Mouse (Mus musculus): ENCODE results near the gene Ppp1r16b. TPM values are rescaled to one million over a fixed set of nuclear protein-coding genes. Genes with fewer than 3 reads are reported as not detected.

Ppp1r16b gene
- polyA plus RNA-seq, 1 experiment, result 0.04 TPM

DNA sequence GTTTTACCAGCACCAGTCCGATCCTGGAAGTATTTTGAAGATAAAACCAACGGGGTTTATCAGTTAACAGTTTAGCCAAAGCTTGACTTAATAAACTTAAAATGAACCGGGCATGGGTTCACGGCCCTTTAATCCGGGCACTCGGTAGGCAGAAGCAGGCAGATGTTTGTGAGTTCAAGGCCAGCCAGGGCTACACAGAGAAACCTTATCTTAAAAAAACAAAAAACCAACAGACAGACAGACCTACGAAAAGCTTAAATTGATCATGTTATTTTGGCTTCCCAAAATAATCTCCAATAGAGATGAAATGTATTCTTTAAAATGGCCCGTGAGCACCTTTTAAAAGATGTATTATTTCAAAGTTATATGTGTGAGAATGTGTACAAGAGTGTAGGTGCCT, 39.5 kb upstream of the Ppp1r16b start:
- peak overlapping the region; percentile 71 for H3K4me3 ChIP-seq (ENCODE audit: insufficient read depth, poor library complexity, severe bottlenecking)
- peaks cover 18% of the 10 kb centered on the region for H3K79me2 ChIP-seq (ENCODE audit: control insufficient read depth, insufficient read depth)
- H3K36me3 ChIP-seq (ENCODE audit: control insufficient read depth, insufficient read depth), result peaks cover 38% of the 10 kb centered on the region
- H3K27me3 ChIP-seq (ENCODE audit: control insufficient read depth, insufficient read depth, insufficient read length), result peaks cover 13% of the 10 kb centered on the region
- TF ChIP-seq MAX (IDR thresholded peaks at IDR 0.05) (no peak), MYOD1 (IDR thresholded peaks at IDR 0.05; ENCODE audit: control insufficient read depth, insufficient read length, low read depth) (no peak), MYOG (IDR thresholded peaks at IDR 0.05; ENCODE audit: control insufficient read depth, extremely low read depth, insufficient read length) (no peak), FOSL1 (IDR thresholded peaks at IDR 0.05; ENCODE audit: insufficient read depth, low read length, poor library complexity, severe bottlenecking) (no peak), CEBPB (IDR thresholded peaks at IDR 0.05; ENCODE audit: low read depth) (no peak), CTCF (IDR thresholded peaks at IDR 0.05; ENCODE audit: control insufficient read depth, insufficient read depth, insufficient read length) (no peak)
- peak overlapping the region; percentile 13 for H3ac ChIP-seq (ENCODE audit: control insufficient read depth, insufficient read length, low read depth)
- H3K79me3 ChIP-seq (ENCODE audit: low read depth), result peaks cover 10% of the 10 kb centered on the region

DNA sequence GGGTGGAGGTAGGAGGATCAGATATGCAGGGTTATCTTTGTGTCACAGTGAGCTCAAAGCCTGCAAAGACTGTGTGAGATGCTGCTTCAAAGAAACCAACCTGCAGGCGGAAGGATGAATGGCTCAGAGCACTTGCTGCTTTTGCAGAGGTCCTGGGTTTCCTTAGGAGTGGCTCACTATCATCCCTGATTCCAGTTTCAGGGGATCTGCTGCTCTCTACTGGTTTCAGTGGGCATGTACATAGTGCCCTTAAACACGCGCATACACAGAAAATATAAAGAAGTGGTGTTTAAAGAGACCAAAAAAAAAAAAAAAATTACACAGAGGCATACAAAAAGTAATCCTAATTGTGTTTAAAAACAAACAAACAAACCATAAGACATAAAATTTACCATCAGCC, 36.3 kb upstream of the Ppp1r16b start:
- Histone ChIP-seq H3K79me3 (ENCODE audit: low read depth) (peaks cover 10% of the 10 kb centered on the region), H3K79me2 (ENCODE audit: control insufficient read depth, insufficient read depth) (peaks cover 18% of the 10 kb centered on the region), H3K27me3 (ENCODE audit: control insufficient read depth, insufficient read depth, insufficient read length) (no peaks in the 10 kb centered on the region), H3K36me3 (ENCODE audit: control insufficient read depth, insufficient read depth) (peaks cover 70% of the 10 kb centered on the region), H3K4me3 (ENCODE audit: insufficient read depth, poor library complexity, severe bottlenecking) (no peak overlapping the region), H3ac (ENCODE audit: control insufficient read depth, insufficient read length, low read depth) (no peak overlapping the region)
- TF ChIP-seq FOSL1 (IDR thresholded peaks at IDR 0.05; ENCODE audit: insufficient read depth, low read length, poor library complexity, severe bottlenecking) (no peak), MYOD1 (IDR thresholded peaks at IDR 0.05; ENCODE audit: control insufficient read depth, insufficient read length, low read depth) (no peak), MAX (IDR thresholded peaks at IDR 0.05) (no peak), CEBPB (IDR thresholded peaks at IDR 0.05; ENCODE audit: low read depth) (no peak), CTCF (IDR thresholded peaks at IDR 0.05; ENCODE audit: control insufficient read depth, insufficient read depth, insufficient read length) (no peak)

DNA sequence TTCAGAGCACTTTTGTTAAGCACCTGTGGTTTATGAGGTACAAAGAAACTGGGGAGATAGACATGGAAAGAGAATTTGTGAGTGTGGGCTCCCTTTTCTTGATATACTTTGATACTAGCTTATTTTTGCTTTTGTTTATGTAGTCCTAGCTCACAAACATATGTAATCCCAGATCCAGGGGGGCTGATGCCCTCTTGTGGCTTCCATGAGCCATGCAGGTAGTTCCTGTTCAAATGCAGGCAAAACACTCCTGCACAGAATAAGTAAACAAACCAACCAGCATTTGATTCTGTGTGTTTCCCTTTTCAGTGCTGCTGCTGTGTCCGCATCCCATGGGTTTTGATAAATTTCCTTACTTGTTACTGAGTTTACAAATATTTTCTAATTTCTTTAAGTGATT, 35.8 kb upstream of the Ppp1r16b start:
- H3K36me3 ChIP-seq (ENCODE audit: control insufficient read depth, insufficient read depth), result peaks cover 70% of the 10 kb centered on the region
- peaks cover 18% of the 10 kb centered on the region for H3K79me2 ChIP-seq (ENCODE audit: control insufficient read depth, insufficient read depth)
- no peak for TF ChIP-seq FOSL1 (IDR thresholded peaks at IDR 0.05; ENCODE audit: insufficient read depth, low read length, poor library complexity, severe bottlenecking)
- TF ChIP-seq MYOG (IDR thresholded peaks at IDR 0.05; ENCODE audit: control insufficient read depth, extremely low read depth, insufficient read length), result no peak
- TF ChIP-seq CEBPB (IDR thresholded peaks at IDR 0.05; ENCODE audit: low read depth), result no peak
- no peak for TF ChIP-seq MYOD1 (IDR thresholded peaks at IDR 0.05; ENCODE audit: control insufficient read depth, insufficient read length, low read depth)
- no peak for TF ChIP-seq CTCF (IDR thresholded peaks at IDR 0.05; ENCODE audit: control insufficient read depth, insufficient read depth, insufficient read length)
- TF ChIP-seq USF1 (IDR thresholded peaks at IDR 0.05; ENCODE audit: low read depth), result no peak

DNA sequence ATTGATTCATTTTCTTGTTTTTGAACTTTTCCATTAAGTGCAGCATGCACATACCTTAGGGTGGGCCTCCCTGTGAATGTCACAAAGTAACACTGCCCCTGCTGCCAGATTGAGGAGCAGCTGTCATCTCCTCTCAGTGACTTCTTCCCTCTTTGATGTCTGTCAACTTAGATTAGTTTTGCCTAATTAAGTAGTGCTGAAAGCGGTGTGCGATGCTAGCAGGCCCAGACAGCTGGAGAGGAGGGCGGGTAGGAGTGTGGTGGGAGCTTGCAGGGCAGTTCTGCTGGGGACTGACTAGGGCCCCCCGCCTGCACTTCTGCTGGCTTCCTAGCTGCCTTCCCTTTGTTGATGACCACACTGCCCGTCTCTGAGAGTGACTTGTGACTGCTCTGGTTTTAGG, 33.3 kb upstream of the Ppp1r16b start:
- H3K79me3 ChIP-seq (ENCODE audit: low read depth), result no peaks in the 10 kb centered on the region
- no peak for TF ChIP-seq FOSL1 (IDR thresholded peaks at IDR 0.05; ENCODE audit: insufficient read depth, low read length, poor library complexity, severe bottlenecking)
- no peak overlapping the region for H3ac ChIP-seq (ENCODE audit: control insufficient read depth, insufficient read length, low read depth)
- H3K4me3 ChIP-seq (ENCODE audit: insufficient read depth, poor library complexity, severe bottlenecking), result no peak overlapping the region
- peaks cover 92% of the 10 kb centered on the region for H3K36me3 ChIP-seq (ENCODE audit: control insufficient read depth, insufficient read depth)
- peaks cover under 1% of the 10 kb centered on the region for H3K79me2 ChIP-seq (ENCODE audit: control insufficient read depth, insufficient read depth)
- no peaks in the 10 kb centered on the region for H3K27me3 ChIP-seq (ENCODE audit: control insufficient read depth, insufficient read depth, insufficient read length)

More for the DNA sequence above, 35.8 kb upstream of the Ppp1r16b start:
- Histone ChIP-seq H3K4me3 (ENCODE audit: insufficient read depth, poor library complexity, severe bottlenecking) (no peak overlapping the region), H3ac (ENCODE audit: control insufficient read depth, insufficient read length, low read depth) (no peak overlapping the region), H3K27me3 (ENCODE audit: control insufficient read depth, insufficient read depth, insufficient read length) (no peaks in the 10 kb centered on the region), H3K79me3 (ENCODE audit: low read depth) (peaks cover 10% of the 10 kb centered on the region)

DNA sequence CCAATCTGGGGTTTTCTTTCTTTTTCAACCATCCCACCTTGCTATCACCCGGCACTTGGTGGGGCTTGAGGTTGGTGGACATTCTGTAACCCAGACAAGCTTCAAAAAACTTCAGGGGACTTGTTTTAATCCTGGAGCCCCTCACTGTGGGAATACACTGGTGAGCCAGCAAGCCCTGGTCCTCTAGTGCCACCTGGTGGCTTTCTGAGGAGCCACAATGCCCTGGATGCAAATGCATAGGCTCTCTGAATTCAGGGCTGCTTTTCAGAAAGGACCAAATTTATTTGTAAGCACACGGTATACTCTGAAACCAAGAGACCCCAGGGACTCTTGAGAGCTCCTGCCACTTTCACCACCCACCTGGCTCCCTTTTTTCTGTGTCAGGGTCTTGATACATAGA, 23.3 kb upstream of the Ppp1r16b start:
- no peak overlapping the region for H3K4me3 ChIP-seq (ENCODE audit: insufficient read depth, poor library complexity, severe bottlenecking)
- H3K79me3 ChIP-seq (ENCODE audit: low read depth), result no peaks in the 10 kb centered on the region
- TF ChIP-seq CEBPB (IDR thresholded peaks at IDR 0.05; ENCODE audit: low read depth), result no peak
- TF ChIP-seq CTCF (IDR thresholded peaks at IDR 0.05; ENCODE audit: control insufficient read depth, insufficient read depth, insufficient read length), result peak; percentile 46
- H3K27me3 ChIP-seq (ENCODE audit: control insufficient read depth, insufficient read depth, insufficient read length), result no peaks in the 10 kb centered on the region
- no peaks in the 10 kb centered on the region for H3K79me2 ChIP-seq (ENCODE audit: control insufficient read depth, insufficient read depth)
- H3ac ChIP-seq (ENCODE audit: control insufficient read depth, insufficient read length, low read depth), result no peak overlapping the region
- peaks cover 14% of the 10 kb centered on the region for H3K36me3 ChIP-seq (ENCODE audit: control insufficient read depth, insufficient read depth)

DNA sequence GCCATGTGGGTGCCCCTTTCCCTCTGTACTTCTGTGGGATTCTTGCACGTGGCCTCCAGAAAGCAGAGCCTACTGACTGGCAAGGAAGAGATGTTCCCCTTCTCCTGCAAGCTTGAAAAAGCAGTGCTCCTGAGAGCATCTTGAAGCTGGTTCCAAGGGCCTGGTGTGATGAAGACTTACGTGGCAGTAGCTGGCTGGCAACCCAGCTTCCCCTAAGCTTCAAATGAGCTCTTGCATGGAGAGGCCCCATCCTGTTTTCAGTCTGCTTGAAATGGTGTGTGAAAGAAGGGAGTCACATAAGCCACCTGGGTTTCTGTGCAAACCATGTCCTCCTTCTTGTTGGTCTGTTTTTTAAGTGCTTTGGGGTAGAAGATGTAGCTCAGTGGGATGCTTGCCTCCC, 22.6 kb upstream of the Ppp1r16b start:
- H3K36me3 ChIP-seq (ENCODE audit: control insufficient read depth, insufficient read depth), result peaks cover 6% of the 10 kb centered on the region
- H3K4me3 ChIP-seq (ENCODE audit: insufficient read depth, poor library complexity, severe bottlenecking), result no peak overlapping the region
- H3K79me2 ChIP-seq (ENCODE audit: control insufficient read depth, insufficient read depth), result no peaks in the 10 kb centered on the region
- TF ChIP-seq CTCF (IDR thresholded peaks at IDR 0.05; ENCODE audit: control insufficient read depth, insufficient read depth, insufficient read length) (no peak), MYOD1 (IDR thresholded peaks at IDR 0.05; ENCODE audit: control insufficient read depth, insufficient read length, low read depth) (no peak), MYOG (IDR thresholded peaks at IDR 0.05; ENCODE audit: control insufficient read depth, extremely low read depth, insufficient read length) (no peak), USF1 (IDR thresholded peaks at IDR 0.05; ENCODE audit: low read depth) (no peak), MAX (IDR thresholded peaks at IDR 0.05) (no peak), CEBPB (IDR thresholded peaks at IDR 0.05; ENCODE audit: low read depth) (no peak), FOSL1 (IDR thresholded peaks at IDR 0.05; ENCODE audit: insufficient read depth, low read length, poor library complexity, severe bottlenecking) (no peak)
- no peaks in the 10 kb centered on the region for H3K27me3 ChIP-seq (ENCODE audit: control insufficient read depth, insufficient read depth, insufficient read length)
- no peak overlapping the region for H3ac ChIP-seq (ENCODE audit: control insufficient read depth, insufficient read length, low read depth)
- H3K79me3 ChIP-seq (ENCODE audit: low read depth), result no peaks in the 10 kb centered on the region

Data from C2C12 (cell line).